Mouse (Mus musculus) stomach, embryonic 14.5 days (tissue): ENCODE measurements around the gene Hexim2. TPM values are rescaled to one million over a fixed set of nuclear protein-coding genes. Genes with fewer than 3 reads are reported as not detected.
A peak's percentile ranks its signal among the peaks of the same experiment; 100 is the strongest.

Source experiments
- ATAC-seq: fragments of 200-750 bp; cut with Nextera tagmentation; 2 replicates; pipeline ENCODE4 v1.8.0; 2017; ENCODE audit warnings: low read depth, moderate TSS enrichment; ENCODE audit not compliant: insufficient number of reproducible peaks, insufficient read depth, low FRiP score
- H3K27ac ChIP-seq: fragments of 300-500 bp; sonication (generic); 2 replicates; pipeline ENCODE4 v1.5.1; 2014; ENCODE audit warnings: mild to moderate bottlenecking, low read length, moderate library complexity, mixed read lengths
- H3K27me3 ChIP-seq: fragments of 300-500 bp; sonication (generic); 2 replicates; pipeline ENCODE4 v1.6.1; 2014; ENCODE audit warnings: low read length, control low read depth, mixed read lengths; ENCODE audit not compliant: control insufficient read depth, insufficient read depth
- H3K36me3 ChIP-seq: fragments of 300-500 bp; sonication (generic); 2 replicates; pipeline ENCODE4 v1.6.1; 2014; ENCODE audit warnings: mild to moderate bottlenecking, control low read depth, low read length, moderate library complexity, mixed read lengths; ENCODE audit not compliant: control insufficient read depth, insufficient read depth
- H3K4me1 ChIP-seq: fragments of 300-500 bp; sonication (generic); 2 replicates; pipeline ENCODE4 v1.6.1; 2014; ENCODE audit warnings: low read length, control low read depth, mixed read lengths; ENCODE audit not compliant: control insufficient read depth, insufficient read depth
- H3K4me2 ChIP-seq: fragments of 300-500 bp; sonication (generic); replicated peaks from 2 replicates; pipeline ENCODE4 v1.6.1; 2014; ENCODE audit warnings: low read depth, low read length, control low read depth
- H3K4me3 ChIP-seq: fragments of 300-500 bp; sonication (generic); 2 replicates; pipeline ENCODE4 v1.5.1; 2014; ENCODE audit warnings: low read depth, low read length, control low read depth
- H3K9ac ChIP-seq: fragments of 300-500 bp; sonication (generic); replicated peaks from 2 replicates; pipeline ENCODE4 v1.6.1; 2014; ENCODE audit warnings: low read depth, mild to moderate bottlenecking, control low read depth, low read length, moderate library complexity, mixed read lengths
- H3K9me3 ChIP-seq: fragments of 300-500 bp; sonication (generic); 2 replicates; pipeline ENCODE4 v1.6.1; 2016; ENCODE audit warnings: low read depth, low read length, control low read depth; ENCODE audit not compliant: control insufficient read depth
- whole genome bisulfite sequencing: fragments of 180-500 bp; shearing (Covaris S2); extraction: QIAGEN DNeasy Blood & Tissue Kit; methylation state at CpG from one replicate; pipeline ENCODE4 v1.1.7; 2014; 5-methylcytosine and 5-hydroxymethylcytosine counted together
- polyA plus RNA-seq: library from polyadenylated mRNA; unstranded; fragments of >200 nt; fragmentation: Nextera tagmentation; extraction: Ambion mirVana; gene quantifications from 2 replicates; pipeline ENCODE4 v1.2.1, GENCODE M21; 2014

Hexim2 gene
- polyA plus RNA-seq, 1 experiment from 2014 or later, result 7.3 TPM

DNA sequence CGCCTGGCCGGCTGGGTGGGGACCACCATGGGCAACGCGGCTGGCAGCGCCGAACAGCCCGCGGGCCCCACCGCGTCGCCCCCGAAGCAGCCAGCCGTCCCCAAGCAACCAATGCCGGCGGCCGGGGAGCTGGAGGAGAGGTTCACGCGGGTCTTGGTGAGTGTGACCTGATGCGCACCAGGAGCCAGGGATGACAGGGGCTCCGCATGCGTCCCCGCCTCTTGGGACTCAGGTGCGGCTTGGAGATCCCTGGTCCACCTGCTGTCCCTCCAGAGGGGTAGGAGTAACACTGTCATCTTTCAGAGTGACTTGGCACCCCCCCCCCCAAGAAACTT, 39.0 kb downstream of the Hexim2 start:
- Histone ChIP-seq H3K9ac (peak overlapping the region; percentile 50), H3K27ac (no peak overlapping the region), H3K4me2 (peak overlapping the region; percentile 96), H3K4me1 (0 out of 2 replicates have a peak, but pooled peaks cover 5% of the 10 kb centered on the region), H3K4me3 (peak overlapping the region; percentile 52), H3K27me3 (peaks cover 31% of the 10 kb centered on the region; the same call in 1 of the 2 replicates), H3K36me3 (no peaks in the 10 kb centered on the region), H3K9me3 (no peaks in the 10 kb centered on the region)
- no peak for ATAC-seq
- 3% methylated on average over 13 of the region's 23 CpGs for WGBS

DNA sequence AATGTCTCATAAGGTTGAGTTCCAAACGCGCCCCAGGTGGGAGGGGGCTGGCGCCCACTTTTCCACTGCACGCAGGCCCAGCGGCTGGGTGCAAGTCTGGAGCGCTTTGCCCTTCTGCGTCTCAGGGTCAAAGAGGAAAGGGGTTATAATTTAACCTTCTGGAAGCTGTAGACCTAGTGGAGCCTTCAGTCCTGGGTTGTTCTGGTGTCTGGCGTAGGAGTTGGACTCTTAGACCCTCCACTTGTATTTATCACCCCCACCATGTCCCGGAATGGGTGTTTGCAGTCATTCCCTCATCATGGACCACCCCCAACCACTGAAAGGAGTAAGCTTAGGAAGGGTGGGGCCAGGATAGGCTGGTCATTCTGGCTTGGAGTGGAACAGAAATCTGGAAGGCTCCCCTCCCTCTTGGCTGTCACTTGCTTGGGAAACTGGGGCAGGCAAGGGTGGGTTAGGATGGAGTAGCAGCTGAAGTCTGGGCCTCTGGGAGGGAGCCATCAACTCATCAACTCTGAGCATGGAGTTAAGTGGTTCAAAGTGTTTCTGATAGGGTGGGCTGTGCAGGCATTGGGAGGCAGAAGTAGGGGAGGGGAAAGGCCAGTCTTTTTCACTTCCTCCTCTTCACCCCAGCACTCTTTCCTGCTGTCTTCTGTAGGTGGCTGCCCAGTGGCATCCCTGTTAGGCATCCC, 39.6 kb downstream of the Hexim2 start:
- H3K4me2 ChIP-seq, result peak overlapping the region; percentile 96; the same call in 1 of the 2 replicates
- WGBS, result 59% methylated on average over 9 of the region's 9 CpGs
- H3K9me3 ChIP-seq, result no peaks in the 10 kb centered on the region
- peak; percentile 18; the same call in 1 of the 2 replicates for ATAC-seq
- H3K9ac ChIP-seq, result no peak overlapping the region
- 0 out of 2 replicates have a peak, but pooled peaks cover 5% of the 10 kb centered on the region for H3K4me1 ChIP-seq
- H3K27ac ChIP-seq, result no peak overlapping the region
- H3K27me3 ChIP-seq, result peaks cover 31% of the 10 kb centered on the region; the same call in 1 of the 2 replicates
- no peaks in the 10 kb centered on the region for H3K36me3 ChIP-seq
- peak overlapping the region; percentile 52; the same call in 1 of the 2 replicates for H3K4me3 ChIP-seq

DNA sequence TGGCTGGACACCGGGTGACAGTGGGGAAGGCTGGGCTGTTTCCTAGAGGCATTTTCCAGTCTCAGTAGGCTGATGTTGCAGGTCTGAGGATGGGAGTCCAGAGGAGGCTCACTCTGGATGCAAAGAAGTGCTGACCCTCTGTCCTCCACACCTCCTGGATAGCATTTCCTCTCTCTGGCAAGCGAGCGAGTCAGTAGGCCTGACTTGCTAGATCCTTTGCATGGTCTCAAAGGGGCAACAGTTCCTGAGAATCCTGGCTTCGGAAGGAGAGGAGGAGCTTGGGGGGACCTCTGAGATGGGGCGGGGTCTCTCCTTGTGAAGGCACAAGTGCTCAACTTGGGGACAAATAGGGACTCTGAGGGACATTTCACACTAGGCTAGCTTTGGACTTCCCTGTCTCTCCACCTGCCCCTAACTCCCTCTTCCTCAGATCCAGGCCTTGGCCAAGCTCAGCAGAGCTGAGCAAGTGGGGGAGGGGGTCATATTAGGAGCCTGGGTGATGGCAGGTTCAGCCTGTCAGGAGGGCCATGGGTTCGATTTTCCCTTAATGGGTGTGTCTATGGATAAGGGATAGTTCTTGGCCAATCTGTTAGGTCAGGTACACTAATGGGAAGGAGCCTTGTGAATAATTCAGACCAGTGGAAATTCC, 40.3 kb downstream of the Hexim2 start:
- no peaks in the 10 kb centered on the region for H3K9me3 ChIP-seq
- H3K36me3 ChIP-seq, result no peaks in the 10 kb centered on the region
- H3K4me2 ChIP-seq, result no peak overlapping the region
- no peak overlapping the region for H3K27ac ChIP-seq
- WGBS, result 75% methylated on average over 6 of the region's 6 CpGs
- H3K4me3 ChIP-seq, result no peak overlapping the region
- H3K27me3 ChIP-seq, result peaks cover 31% of the 10 kb centered on the region; the same call in 1 of the 2 replicates
- 0 out of 2 replicates have a peak, but pooled peaks cover 5% of the 10 kb centered on the region for H3K4me1 ChIP-seq
- ATAC-seq, result no peak
- H3K9ac ChIP-seq, result no peak overlapping the region

DNA sequence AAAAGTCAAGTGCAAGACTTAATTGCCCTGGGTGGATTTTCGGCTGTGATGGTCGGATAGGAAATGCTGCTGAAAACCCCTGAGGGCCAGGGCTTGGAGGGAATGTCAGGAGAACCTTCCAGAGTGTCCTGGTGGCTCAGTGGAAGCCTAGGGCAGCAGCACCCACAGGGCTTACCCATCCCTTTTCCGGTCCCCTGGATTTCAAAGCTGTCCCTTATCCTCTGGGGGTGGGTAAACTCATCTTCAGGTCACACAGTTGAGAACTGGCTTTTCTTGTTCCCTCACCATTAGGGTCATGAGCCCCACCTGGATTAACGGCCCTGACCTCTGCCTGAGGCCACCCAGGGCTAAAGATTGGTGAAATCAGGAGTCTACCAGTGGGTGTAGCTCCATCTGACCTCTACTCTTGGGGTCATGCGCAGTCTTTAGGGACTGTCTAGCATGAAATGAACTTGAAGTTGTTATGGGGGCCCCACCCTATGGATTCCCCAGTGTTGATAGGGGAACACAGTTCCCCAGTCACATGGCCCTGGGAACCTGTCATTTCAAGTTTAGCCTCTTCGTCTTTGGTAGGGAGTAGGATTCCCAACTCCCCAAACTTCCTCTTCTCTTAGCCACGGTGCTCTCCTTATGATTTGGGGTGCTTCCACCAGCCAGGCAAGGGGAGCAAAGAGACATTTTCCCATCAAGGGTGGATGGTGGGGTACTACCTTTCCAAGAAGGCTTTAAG, 41.0 kb downstream of the Hexim2 start:
- Histone ChIP-seq H3K27me3 (peaks cover 31% of the 10 kb centered on the region; the same call in 1 of the 2 replicates), H3K4me1 (0 out of 2 replicates have a peak, but pooled peaks cover 5% of the 10 kb centered on the region), H3K9ac (no peak overlapping the region), H3K4me3 (no peak overlapping the region), H3K36me3 (no peaks in the 10 kb centered on the region), H3K4me2 (no peak overlapping the region), H3K27ac (no peak overlapping the region), H3K9me3 (no peaks in the 10 kb centered on the region)
- no peak for ATAC-seq
- 75% methylated on average over 7 of the region's 7 CpGs for WGBS

DNA sequence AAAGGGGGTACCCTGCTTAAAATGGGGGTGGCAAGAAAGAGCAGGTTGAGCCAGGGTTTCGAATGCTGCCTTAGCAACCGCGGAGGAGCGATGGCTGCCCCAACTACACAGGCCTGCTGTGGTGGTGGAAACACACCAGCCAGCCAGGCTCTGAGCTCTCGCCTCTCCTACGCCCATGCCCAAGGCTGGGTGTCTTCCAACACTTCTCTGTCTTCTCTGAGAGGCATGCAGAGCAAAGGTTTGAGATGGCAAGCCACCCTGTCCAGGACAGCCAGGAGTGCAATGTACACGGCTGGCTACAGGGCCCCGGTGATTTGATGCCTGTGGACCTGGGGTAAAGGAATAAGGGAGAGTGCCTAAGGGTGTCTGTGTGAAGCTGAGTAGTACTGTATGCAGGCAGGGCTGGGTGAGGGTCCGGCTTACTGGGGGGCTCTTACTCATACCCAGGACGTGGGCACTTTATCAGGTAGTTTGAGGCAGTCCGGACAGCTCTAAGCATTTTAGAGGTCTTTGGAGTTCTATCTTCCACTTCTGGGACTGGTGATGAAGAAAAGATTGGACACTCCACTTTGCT, 41.6 kb downstream of the Hexim2 start:
- no peak overlapping the region for H3K4me2 ChIP-seq
- H3K27me3 ChIP-seq, result peaks cover 31% of the 10 kb centered on the region; the same call in 1 of the 2 replicates
- 0 out of 2 replicates have a peak, but pooled peaks cover 5% of the 10 kb centered on the region for H3K4me1 ChIP-seq
- H3K9ac ChIP-seq, result no peak overlapping the region
- no peak overlapping the region for H3K4me3 ChIP-seq
- H3K9me3 ChIP-seq, result no peaks in the 10 kb centered on the region
- H3K36me3 ChIP-seq, result no peaks in the 10 kb centered on the region
- H3K27ac ChIP-seq, result no peak overlapping the region
- WGBS, result 89% methylated on average over 11 of the region's 11 CpGs
- no peak for ATAC-seq

DNA sequence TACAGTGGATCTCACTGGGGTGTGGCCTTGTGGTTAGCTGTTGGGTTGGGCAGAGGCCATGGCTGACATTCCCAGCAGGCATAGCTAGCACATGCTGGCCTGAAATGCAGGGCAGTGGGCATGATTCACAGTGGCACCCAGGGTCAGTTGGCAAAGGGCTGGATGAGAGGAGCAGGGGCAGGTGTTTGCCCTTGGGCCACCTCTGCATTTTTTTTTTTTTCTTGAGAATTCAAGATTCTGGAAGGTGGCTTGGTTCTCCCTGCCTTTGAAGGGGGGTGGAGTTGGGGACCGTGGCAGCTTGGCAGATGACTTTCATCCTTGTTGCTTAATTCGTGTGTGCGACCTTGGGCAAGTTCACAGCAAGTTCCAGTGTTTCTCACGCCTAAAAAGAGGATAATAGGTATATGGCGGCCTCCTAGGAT, 42.2 kb downstream of the Hexim2 start:
- no peak for ATAC-seq
- Histone ChIP-seq H3K27ac (no peak overlapping the region), H3K4me1 (0 out of 2 replicates have a peak, but pooled peaks cover 5% of the 10 kb centered on the region), H3K9ac (no peak overlapping the region), H3K4me2 (no peak overlapping the region), H3K36me3 (no peaks in the 10 kb centered on the region), H3K27me3 (peaks cover 31% of the 10 kb centered on the region; the same call in 1 of the 2 replicates), H3K4me3 (no peak overlapping the region), H3K9me3 (no peaks in the 10 kb centered on the region)
- 76% methylated on average over 5 of the region's 5 CpGs for WGBS

DNA sequence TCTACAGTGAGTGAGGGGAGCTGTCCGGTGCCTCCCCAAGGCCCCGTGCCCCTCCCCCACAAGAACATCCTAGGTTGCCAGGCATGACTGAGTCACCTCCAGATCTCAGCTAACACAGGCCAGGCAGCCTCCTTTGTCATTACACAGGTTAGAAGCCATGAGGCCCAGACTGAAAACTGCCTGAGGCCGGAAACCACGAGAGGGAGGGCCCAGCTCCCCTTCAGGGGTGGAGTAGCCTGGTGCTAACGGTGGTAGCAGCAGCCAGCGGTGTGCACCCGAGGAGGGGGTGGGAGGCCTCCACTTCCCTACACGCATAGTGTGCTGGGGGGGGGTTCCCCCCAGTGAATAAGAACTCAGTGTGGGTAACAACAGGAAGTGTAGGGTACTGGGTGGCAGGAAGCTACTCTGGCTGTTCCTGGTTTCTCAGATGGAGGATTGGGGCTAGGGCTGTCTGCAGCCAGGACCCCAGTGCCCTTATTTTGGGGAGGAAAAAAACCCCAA, 42.7 kb downstream of the Hexim2 start:
- ATAC-seq, result no peak
- H3K9ac ChIP-seq, result no peak overlapping the region
- H3K27me3 ChIP-seq, result peaks cover 26% of the 10 kb centered on the region; the same call in 1 of the 2 replicates
- H3K36me3 ChIP-seq, result no peaks in the 10 kb centered on the region
- no peak overlapping the region for H3K27ac ChIP-seq
- 0 out of 2 replicates have a peak, but pooled peaks cover 5% of the 10 kb centered on the region for H3K4me1 ChIP-seq
- no peaks in the 10 kb centered on the region for H3K9me3 ChIP-seq
- WGBS, result 53% methylated on average over 8 of the region's 8 CpGs
- H3K4me3 ChIP-seq, result no peak overlapping the region
- no peak overlapping the region for H3K4me2 ChIP-seq
